Mouse (Mus musculus): ENCODE data around the gene Cabp7. TPM values are rescaled to one million over a fixed set of nuclear protein-coding genes. Genes with fewer than 3 reads are reported as not detected.
"Not testable (repeated sequence)": the region's sequence is repeated elsewhere in the genome, so short reads cannot be mapped to it uniquely, and the experiment has no call there.

Cabp7 gene
- polyA plus RNA-seq, 1 experiment from 2014 or later: 0.17 TPM

DNA sequence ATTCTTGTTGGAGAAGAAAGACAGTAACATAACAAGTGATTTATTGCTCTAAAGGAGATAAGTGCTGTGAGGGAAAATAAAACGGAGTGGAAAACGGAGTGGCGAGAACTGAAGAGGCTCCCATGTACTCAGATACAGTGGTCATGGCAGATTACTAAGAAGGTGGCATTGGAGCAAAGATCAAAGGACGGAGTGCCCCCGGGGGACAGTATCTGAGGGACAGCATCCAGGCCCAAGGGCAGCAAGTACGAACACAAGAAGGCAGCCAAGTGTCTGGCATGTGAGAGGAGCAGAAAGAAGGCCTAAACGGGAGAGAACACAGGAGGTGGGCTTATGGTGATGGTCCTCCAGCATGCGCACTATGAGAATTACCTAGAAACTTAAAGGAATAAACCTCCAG is 24.9 kb downstream of the Cabp7 start:
- 87% methylated on average over 8 of the region's 8 CpGs for WGBS

DNA sequence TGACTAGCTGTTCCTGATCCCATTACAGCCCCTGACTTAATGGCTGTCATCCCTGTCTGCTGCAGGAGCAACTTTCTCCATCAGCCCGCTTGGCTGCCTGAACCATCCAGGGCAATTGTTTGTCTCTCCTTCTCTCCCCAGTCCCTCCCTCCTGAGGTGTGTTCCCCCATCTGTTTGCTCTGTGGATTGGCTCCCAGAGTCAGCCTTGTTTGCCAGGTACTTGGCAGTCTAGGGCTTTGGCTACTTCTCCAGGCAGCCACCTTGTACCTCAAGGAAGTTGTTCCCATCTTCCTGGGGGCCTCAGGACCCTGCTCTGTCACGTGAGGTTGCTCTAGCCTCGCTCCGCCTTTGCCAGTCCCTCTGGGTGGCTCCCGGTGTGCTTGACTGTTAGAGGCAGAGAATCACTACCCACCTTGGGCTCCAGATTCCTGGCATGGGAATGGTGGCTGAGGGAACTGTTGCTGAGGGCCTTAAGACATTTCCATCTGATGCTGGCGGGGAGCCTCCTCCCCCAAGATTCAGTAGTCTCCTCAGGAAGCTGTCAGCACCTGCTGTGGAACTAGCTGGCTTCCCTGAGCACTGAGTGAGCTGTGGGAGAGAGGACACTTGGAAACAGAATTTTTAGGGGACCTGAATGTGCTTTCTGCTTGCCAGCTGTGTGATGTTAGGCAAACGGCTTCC is 25.5 kb downstream of the Cabp7 start:
- peaks cover 16% of the 10 kb centered on the region for H3K4me1 ChIP-seq
- no peak overlapping the region for H3K9ac ChIP-seq
- WGBS: 48% methylated on average over 7 of the region's 7 CpGs
- H3K4me3 ChIP-seq: no peak overlapping the region
- peaks cover 35% of the 10 kb centered on the region for H3K36me3 ChIP-seq
- no peak overlapping the region for H3K27ac ChIP-seq
- H3K9me3 ChIP-seq: no peaks in the 10 kb centered on the region
- ATAC-seq (ENCODE audit: insufficient number of reproducible peaks, insufficient read depth, low FRiP score, low TSS enrichment, low read depth): no peak
- no peaks in the 10 kb centered on the region for H3K27me3 ChIP-seq
- no peak overlapping the region for H3K4me2 ChIP-seq

More for the DNA sequence above, 24.9 kb downstream of the Cabp7 start:
- no peaks in the 10 kb centered on the region for H3K27me3 ChIP-seq
- H3K9ac ChIP-seq: no peak overlapping the region
- H3K4me1 ChIP-seq: peaks cover 16% of the 10 kb centered on the region
- ATAC-seq (ENCODE audit: insufficient number of reproducible peaks, insufficient read depth, low FRiP score, low TSS enrichment, low read depth): no peak
- H3K9me3 ChIP-seq: no peaks in the 10 kb centered on the region
- no peak overlapping the region for H3K4me2 ChIP-seq
- no peak overlapping the region for H3K27ac ChIP-seq
- no peak overlapping the region for H3K4me3 ChIP-seq
- peaks cover 41% of the 10 kb centered on the region for H3K36me3 ChIP-seq

DNA sequence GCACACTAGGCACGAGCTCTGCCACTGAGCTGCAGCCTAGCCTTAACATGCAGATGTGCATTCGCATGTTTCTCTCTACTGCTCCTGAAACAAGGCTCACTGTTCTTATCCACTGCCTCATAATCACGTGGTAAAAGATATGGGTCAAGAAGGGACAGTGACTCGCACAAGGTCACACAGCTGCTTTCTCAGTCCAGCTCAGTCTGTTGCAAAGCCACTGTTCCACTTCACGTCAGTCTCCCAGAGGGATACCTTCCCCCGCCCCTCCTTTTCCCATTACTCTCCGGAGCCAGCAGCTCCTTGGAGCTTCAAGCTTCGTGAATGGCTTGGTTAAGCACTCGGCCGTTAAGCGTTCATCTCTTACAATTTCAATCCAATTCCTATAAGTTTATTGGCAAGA is 26.2 kb downstream of the Cabp7 start:
- ATAC-seq (ENCODE audit: insufficient number of reproducible peaks, insufficient read depth, low FRiP score, low TSS enrichment, low read depth): no peak
- Histone ChIP-seq H3K9me3 (no peaks in the 10 kb centered on the region), H3K27me3 (no peaks in the 10 kb centered on the region), H3K4me1 (peaks cover 16% of the 10 kb centered on the region), H3K36me3 (peaks cover 30% of the 10 kb centered on the region), H3K27ac (no peak overlapping the region), H3K4me2 (no peak overlapping the region), H3K4me3 (no peak overlapping the region), H3K9ac (no peak overlapping the region)
- WGBS: 62% methylated on average over 11 of the region's 11 CpGs

DNA sequence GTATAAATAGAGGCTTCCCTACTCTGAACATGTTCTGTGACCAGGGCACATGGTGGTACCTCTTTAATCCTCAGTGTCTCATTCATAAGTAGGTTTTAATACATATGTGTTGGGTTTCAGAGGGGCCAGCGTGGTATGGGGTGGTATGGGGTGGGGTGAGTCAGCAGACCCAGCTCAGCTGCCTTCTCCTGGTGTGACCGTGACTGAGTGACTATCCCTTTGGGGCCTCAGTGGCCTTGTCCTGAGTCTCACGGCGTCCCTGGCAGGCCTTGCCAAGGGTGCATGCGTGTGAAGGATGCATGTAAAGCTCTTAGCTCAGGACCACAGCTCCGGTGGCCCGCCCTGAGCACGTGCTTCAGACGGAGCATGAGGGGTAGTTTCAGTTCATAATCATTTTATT is 26.6 kb downstream of the Cabp7 start:
- WGBS: 90% methylated on average over 9 of the region's 9 CpGs
- no peak overlapping the region for H3K4me2 ChIP-seq
- no peak overlapping the region for H3K27ac ChIP-seq
- ATAC-seq (ENCODE audit: insufficient number of reproducible peaks, insufficient read depth, low FRiP score, low TSS enrichment, low read depth): no peak
- H3K9me3 ChIP-seq: no peaks in the 10 kb centered on the region
- H3K36me3 ChIP-seq: peaks cover 26% of the 10 kb centered on the region
- no peaks in the 10 kb centered on the region for H3K27me3 ChIP-seq
- H3K4me1 ChIP-seq: peaks cover 16% of the 10 kb centered on the region
- no peak overlapping the region for H3K4me3 ChIP-seq
- no peak overlapping the region for H3K9ac ChIP-seq

DNA sequence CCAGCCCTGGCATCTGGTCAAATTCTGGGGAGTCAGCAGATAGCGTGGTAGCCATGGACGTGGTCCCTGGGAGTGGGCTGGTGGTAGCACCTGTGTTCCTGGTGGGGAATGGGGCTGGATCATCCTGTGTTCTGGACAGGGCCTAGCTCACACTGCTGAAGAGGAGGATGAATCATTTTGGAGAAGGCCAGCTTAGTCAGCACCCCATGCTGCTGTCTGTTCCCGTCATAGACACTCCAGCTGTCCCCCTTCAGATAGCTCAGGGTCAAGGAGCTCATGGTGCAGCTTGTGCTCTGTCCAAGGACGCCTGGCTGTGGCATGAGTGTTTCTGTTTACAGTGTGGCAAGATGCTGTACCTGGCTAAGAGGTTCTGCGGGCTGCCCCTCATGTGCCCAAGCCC is 28.0 kb downstream of the Cabp7 start:
- no peak for ATAC-seq (ENCODE audit: insufficient number of reproducible peaks, insufficient read depth, low FRiP score, low TSS enrichment, low read depth)
- WGBS: 84% methylated on average over 5 of the region's 5 CpGs
- no peak overlapping the region for H3K4me2 ChIP-seq
- H3K9me3 ChIP-seq: no peaks in the 10 kb centered on the region
- H3K27me3 ChIP-seq: no peaks in the 10 kb centered on the region
- peaks cover 16% of the 10 kb centered on the region for H3K4me1 ChIP-seq
- no peak overlapping the region for H3K4me3 ChIP-seq
- H3K9ac ChIP-seq: no peak overlapping the region; the same call in 1 of the 2 replicates
- no peak overlapping the region for H3K27ac ChIP-seq
- peaks cover 12% of the 10 kb centered on the region for H3K36me3 ChIP-seq

DNA sequence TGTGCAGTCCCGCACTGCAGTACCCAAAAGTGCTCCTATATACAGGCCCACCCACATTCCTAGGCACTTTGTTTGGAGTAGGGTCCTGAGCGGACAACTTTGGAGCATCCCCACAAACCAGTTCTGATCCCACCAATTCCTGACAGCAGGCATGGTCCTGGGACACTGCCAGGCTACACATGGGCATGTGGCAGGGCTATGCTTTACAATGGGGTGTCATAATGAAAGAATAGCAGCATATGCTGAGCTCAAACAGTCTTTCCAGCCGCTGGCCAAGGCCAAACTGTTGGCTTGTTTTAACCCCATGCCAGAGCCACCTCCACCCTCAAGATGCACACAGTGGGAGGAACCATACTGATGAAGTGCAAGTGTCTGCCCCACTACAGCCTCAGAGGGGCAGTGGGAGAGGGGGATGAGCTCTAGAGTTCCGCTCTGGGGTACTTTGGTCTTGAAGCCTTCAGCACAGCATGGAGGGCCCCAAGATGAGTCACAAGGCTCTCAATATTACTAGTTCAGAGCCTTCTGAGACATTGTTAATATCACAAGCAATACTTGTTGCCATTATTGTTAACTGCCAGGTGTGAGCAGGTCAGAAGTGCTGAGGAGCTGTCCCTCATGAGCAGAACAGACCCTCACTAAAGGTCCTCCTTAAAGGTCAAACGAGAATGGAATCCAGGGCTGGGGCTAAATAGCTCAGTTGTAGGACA is 29.9 kb downstream of the Cabp7 start:
- Histone ChIP-seq H3K4me2 (no peak overlapping the region), H3K9me3 (no peaks in the 10 kb centered on the region), H3K36me3 (no peaks in the 10 kb centered on the region), H3K4me3 (no peak overlapping the region), H3K9ac (no peak overlapping the region), H3K27ac (no peak overlapping the region), H3K4me1 (peaks cover 16% of the 10 kb centered on the region), H3K27me3 (no peaks in the 10 kb centered on the region)
- no peak for ATAC-seq (ENCODE audit: insufficient number of reproducible peaks, insufficient read depth, low FRiP score, low TSS enrichment, low read depth)
- WGBS: 85% methylated on average over 5 of the region's 5 CpGs

DNA sequence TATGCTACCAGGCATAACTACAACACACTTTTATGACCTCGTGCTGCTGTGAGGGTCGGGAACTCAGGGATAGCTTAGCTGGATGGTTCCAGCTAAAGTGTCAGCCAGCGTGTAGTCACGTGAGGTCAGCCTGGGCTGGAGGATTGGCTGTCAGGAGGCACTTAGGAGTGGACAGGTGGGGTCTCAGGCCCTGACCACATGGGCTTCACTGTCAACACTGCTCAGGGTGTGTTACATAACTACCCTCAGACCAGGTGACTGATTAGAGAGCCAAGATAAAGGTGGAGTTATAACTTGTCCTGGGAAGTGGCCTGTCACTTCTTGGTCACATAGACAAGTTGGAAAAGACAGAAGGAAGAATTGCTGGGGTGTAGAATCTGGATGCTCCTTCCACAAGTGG is 31.0 kb downstream of the Cabp7 start:
- Histone ChIP-seq H3K9ac (no peak overlapping the region), H3K9me3 (no peaks in the 10 kb centered on the region), H3K27ac (no peak overlapping the region), H3K27me3 (no peaks in the 10 kb centered on the region), H3K4me3 (no peak overlapping the region), H3K4me2 (no peak overlapping the region), H3K36me3 (no peaks in the 10 kb centered on the region), H3K4me1 (peaks cover 11% of the 10 kb centered on the region)
- WGBS: 87% methylated on average over 4 of the region's 4 CpGs
- no peak for ATAC-seq (ENCODE audit: insufficient number of reproducible peaks, insufficient read depth, low FRiP score, low TSS enrichment, low read depth)

DNA sequence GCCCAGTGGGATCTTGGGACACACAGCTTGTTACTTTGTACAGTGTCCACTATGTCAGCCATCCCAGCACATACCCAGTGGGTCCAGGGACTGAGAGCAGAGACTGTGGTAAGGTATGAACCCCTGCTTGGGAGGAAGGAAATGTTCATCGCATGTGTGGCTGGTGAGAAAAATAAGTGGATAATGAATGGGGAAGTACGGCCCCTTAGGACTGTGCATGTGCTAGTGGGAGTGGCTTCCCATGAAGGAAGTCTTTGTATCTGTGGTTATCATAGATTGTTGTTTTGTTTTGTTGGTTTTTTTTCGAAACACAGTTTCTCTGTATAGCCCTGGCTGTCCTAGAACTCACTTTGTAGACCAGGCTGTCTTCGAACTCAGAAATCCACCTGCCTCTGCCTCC is 31.9 kb downstream of the Cabp7 start:
- 82% methylated on average over 4 of the region's 4 CpGs for WGBS
- no peak overlapping the region for H3K4me2 ChIP-seq

DNA sequence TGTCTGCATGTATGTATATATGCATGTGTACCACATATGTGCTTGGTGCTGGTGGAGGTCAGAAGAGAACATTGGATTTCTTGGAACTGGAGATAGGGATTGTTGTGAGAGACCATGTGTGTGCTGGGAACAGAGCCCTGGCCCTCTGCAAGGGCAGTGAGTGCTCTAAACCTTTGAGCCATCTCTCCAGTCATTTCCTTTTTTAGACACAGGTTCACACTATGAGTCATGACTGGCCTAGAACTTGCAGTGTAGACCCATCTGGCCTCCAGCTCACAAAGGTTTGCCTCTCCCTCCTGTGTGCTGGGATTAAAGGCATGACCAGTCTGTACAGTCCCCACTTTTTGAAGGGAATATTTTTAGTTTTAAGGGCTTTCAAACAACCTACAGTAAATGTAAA is 33.8 kb downstream of the Cabp7 start:
- no peak overlapping the region for H3K4me3 ChIP-seq
- H3K27ac ChIP-seq: no peak overlapping the region
- no peak for ATAC-seq (ENCODE audit: insufficient number of reproducible peaks, insufficient read depth, low FRiP score, low TSS enrichment, low read depth)
- H3K4me2 ChIP-seq: no peak overlapping the region
- H3K27me3 ChIP-seq: no peaks in the 10 kb centered on the region
- H3K4me1 ChIP-seq: no peaks in the 10 kb centered on the region
- no peak overlapping the region for H3K9ac ChIP-seq
- H3K36me3 ChIP-seq: no peaks in the 10 kb centered on the region
- no peaks in the 10 kb centered on the region for H3K9me3 ChIP-seq

More for the DNA sequence above, 31.9 kb downstream of the Cabp7 start:
- no peaks in the 10 kb centered on the region for H3K36me3 ChIP-seq
- no peaks in the 10 kb centered on the region for H3K27me3 ChIP-seq
- H3K9me3 ChIP-seq: no peaks in the 10 kb centered on the region
- ATAC-seq (ENCODE audit: insufficient number of reproducible peaks, insufficient read depth, low FRiP score, low TSS enrichment, low read depth): no peak
- H3K4me3 ChIP-seq: no peak overlapping the region
- H3K27ac ChIP-seq: no peak overlapping the region
- H3K4me1 ChIP-seq: peaks cover 2% of the 10 kb centered on the region; the same call in 1 of the 2 replicates
- H3K9ac ChIP-seq: no peak overlapping the region

DNA sequence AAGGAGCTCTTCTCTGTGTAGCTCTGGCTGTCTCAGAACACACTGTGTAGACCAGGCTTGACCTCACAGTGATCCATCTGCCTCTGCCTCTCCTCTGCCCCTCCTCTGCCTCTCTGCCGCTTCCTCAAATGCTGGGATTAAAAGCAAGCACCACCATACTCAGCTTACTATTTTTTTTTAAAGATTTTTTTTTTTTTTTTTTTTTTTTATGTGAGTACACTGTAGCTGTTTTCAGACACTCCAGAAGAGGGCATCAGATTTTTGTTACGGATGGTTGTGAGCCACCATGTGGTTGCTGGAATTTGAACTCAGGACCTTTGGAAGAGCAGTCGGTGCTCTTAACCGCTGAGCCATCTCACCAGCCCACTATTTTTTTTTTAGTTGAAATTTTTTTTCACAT is 36.4 kb downstream of the Cabp7 start:
- WGBS: 84% methylated on average over 4 of the region's 4 CpGs
- not testable (repeated sequence) for H3K4me1 ChIP-seq; H3K36me3 ChIP-seq; ATAC-seq (ENCODE audit: insufficient number of reproducible peaks, insufficient read depth, low FRiP score, low TSS enrichment, low read depth); H3K4me2 ChIP-seq; H3K4me3 ChIP-seq; H3K9ac ChIP-seq; H3K9me3 ChIP-seq; H3K27me3 ChIP-seq; H3K27ac ChIP-seq

DNA sequence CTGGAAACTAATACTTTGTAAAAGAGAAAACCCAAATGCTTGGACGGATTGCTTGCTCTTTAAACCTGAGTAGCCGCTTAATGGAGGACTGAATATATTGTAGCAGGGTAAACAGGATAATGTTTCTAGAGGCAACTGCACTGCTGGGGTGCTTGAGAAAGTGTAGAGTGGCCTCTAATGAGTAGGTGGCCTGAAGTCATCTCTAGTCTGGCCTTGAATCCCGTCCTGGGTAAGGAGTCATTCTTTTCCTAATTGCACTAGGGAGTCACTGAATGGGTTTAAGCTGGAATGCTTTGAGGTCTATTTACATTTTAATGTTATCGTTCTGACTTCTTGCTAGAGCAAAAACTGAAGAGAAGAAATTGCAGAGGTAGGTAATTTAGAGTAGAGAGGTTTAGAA is 41.4 kb downstream of the Cabp7 start:
- ATAC-seq (ENCODE audit: insufficient number of reproducible peaks, insufficient read depth, low FRiP score, low TSS enrichment, low read depth): no peak

More for the DNA sequence above, 41.4 kb downstream of the Cabp7 start:
- WGBS: 7% methylated on average over 4 of the region's 4 CpGs
- H3K9me3 ChIP-seq: no peaks in the 10 kb centered on the region
- peak overlapping the region; percentile 85 for H3K4me3 ChIP-seq
- H3K27ac ChIP-seq: peak overlapping the region; percentile 66
- H3K36me3 ChIP-seq: peaks cover 20% of the 10 kb centered on the region
- no peaks in the 10 kb centered on the region for H3K27me3 ChIP-seq
- peak overlapping the region; percentile 84 for H3K4me2 ChIP-seq
- H3K4me1 ChIP-seq: peaks cover 17% of the 10 kb centered on the region
- H3K9ac ChIP-seq: peak overlapping the region; percentile 94
